Mouse (Mus musculus) forebrain, embryonic 14.5 days (tissue): ENCODE measurements around the gene Polr2h. TPM values are rescaled to one million over a fixed set of nuclear protein-coding genes. Genes with fewer than 3 reads are reported as not detected.

Experiments used
- ATAC-seq: fragments of 200-750 bp; cut with Nextera tagmentation; 2 replicates; pipeline ENCODE4 v1.8.0; 2017; ENCODE audit warnings: mild to moderate bottlenecking, moderate library complexity
- DNase-seq: peaks from one replicate; pipeline ENCODE4 v3.0.0-alpha.2; 2015; ENCODE audit warnings: low spot score
- H3K27ac ChIP-seq: fragments of 300-500 bp; sonication (generic); 2 replicates; pipeline ENCODE4 v1.5.1; 2014; ENCODE audit warnings: low read depth, mild to moderate bottlenecking, control low read depth, low read length, moderate library complexity
- H3K27me3 ChIP-seq: fragments of 300-500 bp; sonication (generic); replicated peaks from 2 replicates; pipeline ENCODE4 v1.6.1; 2014; ENCODE audit warnings: low read length, control low read depth, mixed read lengths; ENCODE audit not compliant: control insufficient read depth, insufficient read depth
- H3K36me3 ChIP-seq: fragments of 300-500 bp; sonication (generic); 2 replicates; pipeline ENCODE4 v1.6.1; 2014; ENCODE audit warnings: low read length, control low read depth; ENCODE audit not compliant: control insufficient read depth, insufficient read depth
- H3K4me1 ChIP-seq: fragments of 300-500 bp; sonication (generic); 2 replicates; pipeline ENCODE4 v1.6.1; 2014; ENCODE audit warnings: antibody characterized with exemption, low read length, control low read depth; ENCODE audit not compliant: control insufficient read depth, insufficient read depth
- H3K4me2 ChIP-seq: fragments of 300-500 bp; sonication (generic); 2 replicates; pipeline ENCODE4 v1.6.1; 2014; ENCODE audit warnings: mild to moderate bottlenecking, control low read depth, low read length
- H3K4me3 ChIP-seq: fragments of 300-500 bp; sonication (generic); 2 replicates; pipeline ENCODE4 v1.5.1; 2014; ENCODE audit warnings: low read depth, low read length, control low read depth
- H3K9ac ChIP-seq: fragments of 300-500 bp; sonication (generic); 2 replicates; pipeline ENCODE4 v1.6.1; 2014; ENCODE audit warnings: mild to moderate bottlenecking, low read length, control low read depth, moderate library complexity
- H3K9me3 ChIP-seq: fragments of 300-500 bp; sonication (generic); replicated peaks from 2 replicates; pipeline ENCODE4 v1.6.1; 2016; ENCODE audit warnings: low read length, control low read depth, mixed read lengths; ENCODE audit not compliant: control insufficient read depth
- WGBS: fragments of 180-500 bp; shearing (Covaris S2); extraction: QIAGEN DNeasy Blood & Tissue Kit; methylation state at CpG from one replicate; pipeline ENCODE4 v1.1.7; 2014; 5-methylcytosine and 5-hydroxymethylcytosine counted together
- polyA plus RNA-seq: library from polyadenylated mRNA; unstranded; fragments of >200 nt; fragmentation: Nextera tagmentation; extraction: Ambion mirVana; gene quantifications from 2 replicates; pipeline ENCODE4 v1.2.1, GENCODE M21; 2014

Gene Polr2h
- polyA plus RNA-seq, 1 experiment from 2014 or later, result 126 TPM

- Histone ChIP-seq H3K4me2 (peak overlapping the region; percentile 76), H3K27ac (no peak overlapping the region), H3K36me3 (peaks cover 25% of the 10 kb centered on the region), H3K27me3 (no peaks in the 10 kb centered on the region), H3K4me1 (peaks cover 29% of the 10 kb centered on the region), H3K9ac (peak overlapping the region; percentile 81; the same call in 1 of the 2 replicates), H3K9me3 (no peaks in the 10 kb centered on the region), H3K4me3 (peak overlapping the region; percentile 64)
- DNase-seq (no peak), ATAC-seq (no peak)
- 22% methylated on average over 11 of the region's 11 CpGs for WGBS
These were observed 3.0 kb upstream of the Polr2h start for GRCm38 (mm10) chr16:20714307-20715080.

- Histone ChIP-seq H3K27me3 (no peaks in the 10 kb centered on the region), H3K9ac (peak overlapping the region; percentile 81), H3K4me3 (peak overlapping the region; percentile 64), H3K9me3 (no peaks in the 10 kb centered on the region), H3K4me2 (peak overlapping the region; percentile 76), H3K27ac (no peak overlapping the region), H3K36me3 (peaks cover 26% of the 10 kb centered on the region), H3K4me1 (peaks cover 29% of the 10 kb centered on the region)
- DNase-seq (no peak), ATAC-seq (no peak)
- 53% methylated on average over 2 of the region's 2 CpGs for WGBS
These were observed 2.3 kb upstream of the Polr2h start for GRCm38 (mm10) chr16:20715161-20715560.

GRCm38 (mm10) chr16:20715566-20715965, 1.9 kb upstream of the Polr2h start:
- H3K4me1 ChIP-seq, result peaks cover 29% of the 10 kb centered on the region
- DNase-seq, result no peak
- H3K27me3 ChIP-seq, result no peaks in the 10 kb centered on the region
- peak overlapping the region; percentile 76 for H3K4me2 ChIP-seq
- H3K9ac ChIP-seq, result peak overlapping the region; percentile 81
- H3K4me3 ChIP-seq, result peak overlapping the region; percentile 64
- H3K27ac ChIP-seq, result peak overlapping the region; percentile 87
- ATAC-seq, result no peak
- WGBS, result 2% methylated on average over 12 of the region's 12 CpGs
- peaks cover 26% of the 10 kb centered on the region for H3K36me3 ChIP-seq
- no peaks in the 10 kb centered on the region for H3K9me3 ChIP-seq

GRCm38 (mm10) chr16:20715976-20716840, 1.3 kb upstream of the Polr2h start:
- under 1% methylated on average over 59 of the region's 68 CpGs for WGBS
- H3K36me3 ChIP-seq, result peaks cover 29% of the 10 kb centered on the region
- peak; percentile 89 for DNase-seq

GRCm38 (mm10) chr16:20716841-20717180, 654 bp upstream of the Polr2h start:
- no peak for DNase-seq
- whole genome bisulfite sequencing, result under 1% methylated on average over 8 of the region's 8 CpGs

More at GRCm38 (mm10) chr16:20715976-20716840, 1.3 kb upstream of the Polr2h start:
- peak; percentile 85 for ATAC-seq
- Histone ChIP-seq H3K9me3 (no peaks in the 10 kb centered on the region), H3K9ac (peak overlapping the region; percentile 81), H3K4me3 (peak overlapping the region; percentile 64), H3K4me2 (peak overlapping the region; percentile 76), H3K27me3 (no peaks in the 10 kb centered on the region), H3K4me1 (peaks cover 29% of the 10 kb centered on the region), H3K27ac (peak overlapping the region; percentile 87)

GRCm38 (mm10) chr16:20717978-20718670, 659 bp downstream of the Polr2h start:
- peak; percentile 2; the same call in 1 of the 2 replicates for ATAC-seq
- DNase-seq, result no peak

More at GRCm38 (mm10) chr16:20716841-20717180, 654 bp upstream of the Polr2h start:
- Histone ChIP-seq H3K4me1 (peaks cover 29% of the 10 kb centered on the region), H3K4me2 (peak overlapping the region; percentile 76), H3K4me3 (peak overlapping the region; percentile 64), H3K27ac (peak overlapping the region; percentile 87), H3K36me3 (peaks cover 29% of the 10 kb centered on the region), H3K9ac (peak overlapping the region; percentile 81), H3K9me3 (no peaks in the 10 kb centered on the region), H3K27me3 (no peaks in the 10 kb centered on the region)
- peak; percentile 14; the same call in 1 of the 2 replicates for ATAC-seq

GRCm38 (mm10) chr16:20721808-20722207, 4.3 kb downstream of the Polr2h start:
- H3K9ac ChIP-seq, result no peak overlapping the region
- WGBS, result 88% methylated on average over 10 of the region's 10 CpGs
- no peak for DNase-seq
- ATAC-seq, result no peak
- peaks cover 13% of the 10 kb centered on the region for H3K4me1 ChIP-seq
- no peak overlapping the region for H3K4me3 ChIP-seq
- H3K36me3 ChIP-seq, result peaks cover 26% of the 10 kb centered on the region
- no peak overlapping the region for H3K27ac ChIP-seq
- no peaks in the 10 kb centered on the region for H3K9me3 ChIP-seq
- no peaks in the 10 kb centered on the region for H3K27me3 ChIP-seq
- no peak overlapping the region for H3K4me2 ChIP-seq

More at GRCm38 (mm10) chr16:20717978-20718670, 659 bp downstream of the Polr2h start:
- peaks cover 26% of the 10 kb centered on the region for H3K36me3 ChIP-seq
- peak overlapping the region; percentile 81 for H3K9ac ChIP-seq
- H3K4me3 ChIP-seq, result peak overlapping the region; percentile 64
- H3K4me1 ChIP-seq, result peaks cover 29% of the 10 kb centered on the region
- peak overlapping the region; percentile 76 for H3K4me2 ChIP-seq
- WGBS, result 4% methylated on average over 18 of the region's 18 CpGs
- H3K27me3 ChIP-seq, result no peaks in the 10 kb centered on the region
- H3K27ac ChIP-seq, result peak overlapping the region; percentile 87; the same call in 1 of the 2 replicates
- no peaks in the 10 kb centered on the region for H3K9me3 ChIP-seq

GRCm38 (mm10) chr16:20722736-20723135, 5.3 kb downstream of the Polr2h start:
- 82% methylated on average over 4 of the region's 4 CpGs for WGBS
- peaks cover 26% of the 10 kb centered on the region for H3K36me3 ChIP-seq

More at GRCm38 (mm10) chr16:20722736-20723135, 5.3 kb downstream of the Polr2h start:
- no peak for ATAC-seq
- no peak overlapping the region for H3K4me3 ChIP-seq
- H3K27ac ChIP-seq, result no peak overlapping the region
- H3K9ac ChIP-seq, result no peak overlapping the region
- H3K4me1 ChIP-seq, result peaks cover 8% of the 10 kb centered on the region
- H3K9me3 ChIP-seq, result no peaks in the 10 kb centered on the region
- no peak for DNase-seq
- no peaks in the 10 kb centered on the region for H3K27me3 ChIP-seq
- no peak overlapping the region for H3K4me2 ChIP-seq
